Mouse (Mus musculus): ENCODE measurements at regions not wholly inside any gene's neighbourhood (a gene's known extent, or its start where the extent isn't known, plus 50 kb on each side); places are given as distances from the start of the nearest gene placed in this dataset.

DNA sequence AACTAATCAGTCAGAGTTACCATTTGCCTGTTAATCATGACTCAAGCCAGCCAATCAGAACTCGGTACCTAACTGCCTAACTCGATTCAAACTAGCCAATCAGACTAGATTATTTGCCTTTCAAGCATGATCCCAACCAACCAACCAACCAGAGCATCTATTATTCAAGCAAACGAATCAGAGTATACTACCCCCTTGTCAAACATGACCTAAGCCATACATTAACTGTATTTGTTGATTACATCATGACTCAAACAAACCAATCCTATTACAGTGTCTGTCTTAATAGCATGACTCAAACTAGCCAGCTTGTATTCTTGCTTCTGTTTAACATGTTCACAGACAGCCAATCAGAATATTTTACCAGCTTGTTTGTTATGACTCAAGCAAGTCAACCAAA lies 79.7 kb upstream of the Dynlt3 start:
- TF ChIP-seq CTCF (IDR thresholded peaks at IDR 0.05), result no peak
- TF ChIP-seq EP300 (IDR thresholded peaks at IDR 0.05), result no peak
